Mouse (Mus musculus) B cell, adult 67 days (primary cell): ENCODE results near the gene Tmco3. TPM values are rescaled to one million over a fixed set of nuclear protein-coding genes. Genes with fewer than 3 reads are reported as not detected.

ENCODE experiments used
- total RNA-seq, 2 experiments: library from RNA; stranded (reverse); gene quantifications; 4 replicates each; pipeline ENCODE4 v1.2.4; 2023

Gene Tmco3
- total RNA-seq: 10 to 100 TPM; 16.1 to 23.5 TPM

DNA sequence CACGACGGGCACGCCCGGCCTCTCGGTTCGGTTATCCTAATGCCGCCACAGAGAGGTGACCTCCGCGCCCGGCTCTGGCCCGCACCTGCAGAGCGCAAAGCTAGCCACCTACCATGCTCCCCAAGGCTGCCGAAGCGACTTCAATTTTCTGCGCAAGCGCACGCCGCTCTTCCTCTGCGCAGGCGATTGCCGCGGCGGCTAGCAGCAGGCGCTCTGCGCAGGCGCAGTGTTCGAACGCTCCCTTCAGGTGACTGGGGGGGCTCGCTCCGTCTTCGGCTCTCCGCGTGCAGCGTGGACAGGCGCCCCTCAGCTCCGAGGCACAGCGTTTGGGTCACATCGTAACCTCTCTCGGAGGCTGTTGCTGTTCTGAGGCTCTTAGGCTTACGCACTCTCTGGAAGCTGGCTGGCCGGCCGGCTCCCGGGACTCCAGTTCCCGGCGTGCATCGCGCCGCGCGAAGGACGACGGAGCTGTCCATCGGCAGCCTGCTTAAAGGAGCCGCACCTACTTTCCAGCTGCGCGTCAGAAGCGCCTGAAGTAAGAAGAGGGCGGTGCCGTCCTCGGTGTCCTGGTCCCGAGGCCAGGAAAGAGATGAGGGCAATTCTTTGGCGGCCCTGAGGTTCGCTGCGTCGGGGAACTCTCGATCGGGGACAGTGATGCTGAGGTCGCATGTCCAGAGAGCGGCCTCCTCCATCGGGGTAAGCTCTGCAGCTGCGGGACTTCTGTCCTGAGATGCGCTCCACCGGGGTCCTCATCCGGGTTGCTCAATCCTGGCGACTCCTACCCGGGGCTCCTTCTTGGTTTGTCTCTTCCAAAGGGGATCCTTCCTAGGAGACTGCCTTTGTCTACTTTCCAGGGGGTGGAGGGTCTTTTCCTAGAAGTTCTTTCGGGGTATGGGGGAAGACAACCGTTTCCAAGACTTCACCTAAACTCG lies at the start of gene Tmco3, which contains the start of gene Dcun1d2:
Gene Tmco3 (plus strand): TSS at position 499 of the 932 bp plus-strand sequence.
Gene Dcun1d2 (minus strand): TSS at position 440 of the 932 bp plus-strand sequence.

GRCm38 (mm10) chr8:13254019-13254418 lies 34.0 kb upstream of the Tmco3 start, which contains the start of gene Adprhl1:
TSS of gene Adprhl1 (minus strand) at chr8:13254162.

GRCm38 (mm10) chr8:13338255-13338860 lies 50.4 kb downstream of the Tmco3 start, which contains the start of gene Tfdp1:
TSS of gene Tfdp1 (plus strand) at chr8:13338751.

Other genes starting within 250 kb of the Tmco3 start
- not detected for gene Proz, start 227.3 kb upstream of the Tmco3 start, total RNA-seq
- gene Pcid2, start 182.7 kb upstream of the Tmco3 start, total RNA-seq: 10 to 100 TPM; 35.5 to 38.6 TPM
- 10 to 100 TPM; 50.5 to 70.9 TPM for gene Cul4a, start 182.6 kb upstream of the Tmco3 start, total RNA-seq
- gene Lamp1, start 129.0 kb upstream of the Tmco3 start, total RNA-seq: 100 to 1,000 TPM; 127 to 133 TPM
- not detected for gene Grtp1, start 87.6 kb upstream of the Tmco3 start, total RNA-seq
- gene Adprhl1, start 34.0 kb upstream of the Tmco3 start, total RNA-seq: not detected
- gene Dcun1d2, start 59 bp upstream of the Tmco3 start, total RNA-seq: 10 to 100 TPM; 15.5 to 16.7 TPM
- 10 to 100 TPM; 21.5 to 24.0 TPM for gene Tfdp1, start 50.6 kb downstream of the Tmco3 start, total RNA-seq
- gene Atp4b, start 108.6 kb downstream of the Tmco3 start, total RNA-seq: not detected
- gene Grk1, start 116.9 kb downstream of the Tmco3 start, total RNA-seq: not detected
- gene Tmem255b, start 147.0 kb downstream of the Tmco3 start, total RNA-seq: not detected
- not detected for gene Gas6, start 206.3 kb downstream of the Tmco3 start, total RNA-seq